Mouse (Mus musculus) liver, adult 2 months (tissue): ENCODE results near the gene Ralgapa2.

ENCODE experiments used
- CTCF ChIP-seq: fragments of 200-500 bp; IDR thresholded peaks from 2 replicates; pipeline ENCODE4 v1.5.1; 2011; ENCODE audit warnings: low read depth, low read length, control low read depth
- POLR2A ChIP-seq: fragments of 200-500 bp; IDR thresholded peaks from 2 replicates; pipeline ENCODE4 v1.6.1; 2011; ENCODE audit warnings: low read length, control low read depth; ENCODE audit not compliant: insufficient read depth; ENCODE audit errors: extremely low read depth

DNA sequence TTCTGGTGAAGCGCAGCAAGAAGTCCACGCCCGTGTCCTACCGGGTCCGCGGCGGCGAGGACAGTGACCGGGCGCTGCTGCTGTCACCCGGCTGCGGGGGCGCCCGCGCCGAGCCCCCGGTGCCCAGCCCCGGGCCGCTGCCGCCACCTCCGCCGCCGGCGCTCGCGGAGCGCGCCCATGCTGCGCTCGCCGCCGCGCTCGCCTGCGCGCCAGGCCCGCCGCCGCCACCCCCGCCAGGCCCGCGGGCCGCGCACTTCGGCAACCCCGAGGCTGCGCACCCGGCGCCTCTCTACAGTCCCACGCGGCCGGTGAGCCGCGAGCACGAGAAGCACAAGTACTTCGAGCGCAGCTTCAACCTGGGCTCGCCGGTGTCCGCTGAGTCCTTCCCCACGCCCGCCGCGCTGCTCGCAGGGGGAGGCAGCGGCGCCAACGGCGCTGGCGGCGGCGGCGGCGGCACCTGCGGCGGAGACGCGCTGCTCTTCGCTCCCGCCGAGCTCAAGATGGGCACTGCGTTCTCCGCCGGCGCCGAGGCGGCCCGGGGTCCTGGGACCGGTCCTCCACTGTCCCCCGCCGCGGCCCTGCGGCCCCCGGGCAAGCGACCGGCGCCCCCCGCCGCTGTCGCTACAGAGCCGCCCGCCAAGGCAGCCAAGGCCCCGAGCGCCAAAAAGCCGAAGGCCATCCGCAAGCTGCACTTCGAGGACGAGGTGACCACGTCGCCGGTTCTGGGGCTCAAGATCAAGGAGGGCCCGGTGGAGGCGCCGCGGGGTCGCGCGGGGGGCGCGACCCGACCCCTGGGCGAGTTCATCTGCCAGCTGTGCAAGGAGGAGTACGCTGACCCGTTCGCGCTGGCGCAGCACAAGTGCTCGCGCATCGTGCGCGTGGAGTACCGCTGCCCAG is 289.6 kb downstream of the Ralgapa2 start:
- TF ChIP-seq POLR2A (no peak), CTCF (no peak)
